Mouse (Mus musculus): ENCODE measurements at regions not wholly inside any gene's neighbourhood (a gene's known extent, or its start where the extent isn't known, plus 50 kb on each side); places are given as distances from the start of the nearest gene placed in this dataset.

DNA sequence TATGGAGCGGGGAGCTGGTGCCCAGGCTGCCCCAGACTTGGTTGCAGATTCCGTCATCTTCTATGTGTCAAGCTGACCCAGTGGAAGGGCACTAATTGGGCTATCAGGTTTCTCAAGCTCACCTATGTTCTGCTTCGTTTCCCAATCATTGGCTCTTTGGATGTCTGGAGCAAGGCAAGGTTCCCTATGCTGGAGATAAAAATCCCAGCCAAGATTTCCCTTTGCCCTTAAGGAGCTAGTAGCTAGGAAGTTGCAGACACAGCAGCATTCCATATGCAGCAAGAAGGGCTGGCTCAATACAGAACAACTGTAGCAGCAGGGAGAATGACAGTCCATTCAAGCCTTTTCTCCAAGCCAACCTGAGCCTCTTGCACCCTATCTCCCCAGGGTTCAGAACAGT is 159.2 kb upstream of the Zfp706 start:
- peak in 1 of 2 experiments; percentile 12 for DNase-seq

DNA sequence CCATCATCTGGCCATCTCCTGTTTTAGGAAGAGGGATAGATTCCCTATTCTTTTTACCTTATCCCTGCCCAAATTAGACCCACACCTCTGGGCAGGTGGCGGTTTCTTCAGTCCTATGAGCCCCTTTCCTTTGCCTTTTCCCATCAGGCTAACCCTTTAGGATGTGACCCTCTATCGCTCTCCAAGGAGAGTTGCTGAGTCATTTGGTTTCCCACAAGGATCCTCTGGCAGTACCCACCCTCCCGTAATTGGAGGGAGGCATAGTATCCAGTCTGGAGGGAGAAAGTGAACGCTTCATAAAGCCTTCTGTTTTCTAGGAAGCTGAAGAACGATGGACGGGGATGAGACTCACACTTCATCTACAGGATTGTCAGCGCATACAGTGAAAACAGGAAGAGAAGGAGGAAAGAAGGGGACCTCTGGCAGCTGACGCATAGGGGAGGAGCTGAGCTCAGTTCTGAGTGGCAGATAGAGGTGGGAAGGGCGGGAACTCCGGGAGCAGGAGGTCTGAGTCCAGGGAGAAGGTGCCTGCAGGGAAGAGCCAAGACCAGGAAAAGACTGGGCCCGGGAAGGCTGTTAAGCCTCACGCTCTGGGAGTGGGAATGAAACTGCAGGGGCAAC is 158.4 kb upstream of the Zfp706 start:
- DNase-seq: peak; percentile 60 to 74

DNA sequence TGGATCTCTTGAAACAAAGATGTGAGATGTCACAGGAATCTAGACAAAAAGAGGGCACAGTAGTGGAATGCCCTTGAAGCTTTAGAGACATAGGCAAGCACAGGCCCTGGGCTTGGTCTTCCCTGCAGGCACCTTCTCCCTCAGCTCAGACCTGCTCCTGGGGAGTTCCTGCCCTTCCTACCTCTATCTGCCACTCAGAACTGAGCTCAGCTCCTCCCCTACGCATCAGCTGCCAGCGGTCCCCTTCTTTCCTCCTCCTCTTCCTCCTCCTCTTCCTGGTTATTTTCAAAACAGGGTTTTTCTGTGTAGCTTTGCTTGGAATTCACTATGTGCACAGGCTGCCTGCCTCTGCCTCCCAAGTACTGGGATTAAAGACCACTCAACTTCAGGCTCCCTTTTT is 157.6 kb upstream of the Zfp706 start:
- DNase-seq: peak in 1 of 2 experiments; percentile 37

DNA sequence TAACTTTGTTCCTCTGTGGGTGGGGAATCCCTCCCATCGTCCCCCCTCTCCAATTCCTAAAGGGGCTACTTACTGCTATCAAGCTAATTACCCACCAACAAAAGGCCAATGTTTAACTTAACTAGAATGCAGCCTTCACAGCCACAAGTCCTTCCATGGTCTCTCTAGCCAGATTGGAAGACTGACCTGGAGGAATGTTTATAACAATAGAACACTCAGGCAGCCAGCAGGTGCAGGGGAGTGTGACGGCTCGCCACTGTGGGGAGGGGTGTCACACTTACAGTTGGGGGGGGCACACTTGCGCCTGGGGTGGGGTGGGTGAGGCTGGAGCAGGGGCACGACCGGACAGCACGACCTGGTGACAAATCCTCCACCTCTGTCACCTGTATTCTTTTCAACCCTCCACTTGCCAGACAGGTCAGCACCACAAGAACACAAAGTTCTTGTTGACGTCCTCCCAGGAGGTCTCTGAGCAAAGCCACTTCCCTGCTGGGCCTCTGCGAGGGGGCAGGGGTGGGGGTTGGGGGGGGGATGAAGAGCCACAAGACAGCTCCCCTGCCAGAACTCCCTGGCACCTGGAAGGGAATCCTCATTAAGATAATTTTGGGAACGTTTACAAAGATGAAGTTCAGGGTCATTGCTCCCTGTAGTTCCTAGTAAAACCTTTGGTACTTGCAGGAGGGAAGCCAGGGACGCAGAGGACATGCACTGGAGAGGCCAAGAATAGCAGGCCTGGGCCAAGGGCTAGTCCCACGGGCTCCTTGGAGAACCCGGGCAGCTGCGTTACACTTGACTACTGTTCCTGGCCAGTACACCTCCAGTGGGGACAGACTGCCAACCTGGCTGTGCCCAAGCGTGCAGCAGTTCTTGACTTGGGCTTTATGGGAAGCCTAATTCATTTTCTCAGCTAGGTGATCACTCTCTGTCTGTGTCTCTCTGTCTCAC is 156.9 kb upstream of the Zfp706 start:
- DNase-seq: peak; percentile 48 to 69

DNA sequence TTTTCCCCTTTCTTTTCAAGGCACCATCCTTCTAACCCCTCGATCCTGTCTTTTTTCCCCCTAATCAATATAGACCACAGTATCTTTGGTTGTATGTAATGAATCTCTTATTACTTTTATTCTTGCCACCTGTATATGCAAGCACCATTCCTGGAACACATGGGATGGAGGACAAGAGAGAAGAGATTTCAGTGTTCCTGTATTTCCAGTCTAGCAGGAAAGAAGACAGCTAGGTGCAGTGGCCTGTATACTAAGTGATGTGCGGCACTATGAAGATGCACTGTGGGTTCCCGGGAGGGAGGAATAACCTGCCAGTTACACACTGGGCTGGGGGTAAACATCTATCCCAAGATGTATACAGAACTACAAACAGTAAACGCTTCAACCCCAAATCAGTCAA is 152.4 kb upstream of the Zfp706 start:
- DNase-seq: no peak

DNA sequence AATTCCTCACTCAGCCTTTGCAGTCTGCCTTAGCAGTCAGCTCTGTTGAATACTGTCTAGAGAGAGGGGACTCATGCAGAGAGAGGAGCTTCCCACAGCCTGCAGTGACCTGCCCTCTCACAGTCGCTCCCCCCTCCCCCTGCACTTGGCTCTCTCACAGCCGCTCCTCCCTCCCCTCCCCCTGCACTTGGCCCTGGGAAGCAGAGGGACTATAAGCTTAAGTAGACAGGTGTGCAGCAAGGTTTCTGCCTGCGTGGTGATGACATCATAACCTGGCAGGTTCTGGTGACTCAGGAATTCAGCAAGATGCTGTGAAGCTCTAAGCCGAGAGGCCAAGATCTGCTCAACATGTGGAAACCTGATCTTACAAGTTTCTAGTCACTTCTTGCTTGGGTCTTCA is 151.8 kb upstream of the Zfp706 start:
- peak; percentile 79 to 88 for DNase-seq

DNA sequence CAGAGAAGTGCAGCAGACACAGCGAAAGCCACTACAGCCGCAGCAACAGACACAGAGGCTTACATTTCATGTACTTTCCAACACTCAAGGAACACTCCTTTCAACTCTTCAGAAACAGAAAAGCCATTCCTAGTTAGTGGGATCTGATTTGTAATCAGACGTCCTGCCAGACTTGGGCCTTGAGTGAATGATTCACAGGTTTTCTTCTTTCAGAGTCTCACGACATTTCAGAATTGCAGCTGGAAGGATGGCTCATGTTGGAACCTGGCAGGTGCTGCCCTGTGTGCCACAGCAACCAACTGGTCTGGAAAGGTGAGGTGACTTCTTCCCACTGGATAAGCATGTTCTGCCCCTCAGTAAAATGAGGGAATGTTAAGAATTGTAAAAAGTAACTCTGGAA is 149.8 kb upstream of the Zfp706 start:
- DNase-seq: peak in 1 of 2 experiments; percentile 43

DNA sequence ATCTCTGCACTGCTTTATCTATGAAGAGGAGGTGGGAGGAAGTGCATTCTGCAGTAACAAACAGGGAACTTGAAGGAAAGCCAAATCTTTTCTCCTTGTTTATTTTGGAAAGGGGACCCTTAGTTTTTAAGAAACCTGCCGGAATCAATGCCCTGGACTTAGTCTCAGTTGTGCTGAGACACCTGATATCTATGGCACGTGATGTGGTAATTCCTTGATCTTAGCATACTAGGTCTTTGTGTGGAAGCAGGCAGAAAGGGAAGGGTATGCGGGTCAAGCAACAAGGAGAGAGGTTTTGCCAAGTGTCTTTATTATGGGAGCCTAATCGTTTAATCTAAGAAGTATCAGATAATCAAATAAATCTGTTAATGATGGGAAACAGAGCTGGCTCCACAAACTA is 147.4 kb upstream of the Zfp706 start:
- DNase-seq: no peak

DNA sequence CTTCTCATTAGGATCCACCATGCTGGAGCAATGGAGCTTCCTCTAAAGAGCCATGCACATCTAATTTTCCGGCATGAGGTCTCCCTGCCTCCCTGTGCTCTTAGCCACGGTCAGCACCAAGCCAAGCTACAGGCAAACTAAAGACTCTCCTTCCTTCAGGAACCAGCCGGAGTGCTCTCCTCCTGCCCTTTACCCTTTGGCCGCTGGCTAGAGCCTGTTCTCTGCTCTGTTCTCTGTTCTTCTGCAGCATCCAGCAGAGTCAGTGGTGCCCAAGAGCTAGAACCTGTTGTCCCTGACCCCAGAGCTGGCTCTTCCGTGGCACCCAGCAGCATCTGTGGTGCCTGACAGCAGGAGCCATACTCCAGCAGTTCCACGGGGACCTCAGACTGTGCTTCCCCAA is 145.6 kb upstream of the Zfp706 start:
- DNase-seq: peak in 1 of 2 experiments; percentile 12

DNA sequence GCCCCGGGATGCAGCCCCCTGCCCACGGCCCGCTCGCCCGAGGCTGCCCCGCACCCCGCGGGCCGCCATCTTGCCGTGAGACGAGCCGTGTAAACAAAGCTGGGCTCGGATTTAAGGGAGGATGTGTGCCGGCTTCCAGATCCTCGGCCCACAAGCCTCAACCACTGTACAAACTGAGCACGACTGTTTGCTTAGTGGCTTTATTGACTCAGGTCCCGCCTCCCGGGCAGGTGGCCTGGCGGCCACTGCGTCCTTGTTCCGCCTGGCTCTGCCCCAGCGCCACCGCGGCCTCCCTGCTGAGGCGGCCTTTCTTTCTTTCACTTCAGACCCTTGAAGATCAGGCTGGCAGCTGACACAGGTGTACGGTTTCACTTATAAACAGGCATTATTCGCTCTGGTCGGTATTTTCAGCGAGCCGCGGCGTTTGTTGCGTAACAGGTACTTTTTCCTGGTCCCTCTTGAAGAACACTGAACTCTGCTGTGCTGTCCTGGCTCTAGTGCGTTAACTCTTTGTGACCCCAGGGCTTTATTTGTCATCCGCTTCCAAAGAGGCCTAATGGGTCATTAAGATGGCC is 128.1 kb upstream of the Zfp706 start:
- DNase-seq: peak; percentile 70 to 83

DNA sequence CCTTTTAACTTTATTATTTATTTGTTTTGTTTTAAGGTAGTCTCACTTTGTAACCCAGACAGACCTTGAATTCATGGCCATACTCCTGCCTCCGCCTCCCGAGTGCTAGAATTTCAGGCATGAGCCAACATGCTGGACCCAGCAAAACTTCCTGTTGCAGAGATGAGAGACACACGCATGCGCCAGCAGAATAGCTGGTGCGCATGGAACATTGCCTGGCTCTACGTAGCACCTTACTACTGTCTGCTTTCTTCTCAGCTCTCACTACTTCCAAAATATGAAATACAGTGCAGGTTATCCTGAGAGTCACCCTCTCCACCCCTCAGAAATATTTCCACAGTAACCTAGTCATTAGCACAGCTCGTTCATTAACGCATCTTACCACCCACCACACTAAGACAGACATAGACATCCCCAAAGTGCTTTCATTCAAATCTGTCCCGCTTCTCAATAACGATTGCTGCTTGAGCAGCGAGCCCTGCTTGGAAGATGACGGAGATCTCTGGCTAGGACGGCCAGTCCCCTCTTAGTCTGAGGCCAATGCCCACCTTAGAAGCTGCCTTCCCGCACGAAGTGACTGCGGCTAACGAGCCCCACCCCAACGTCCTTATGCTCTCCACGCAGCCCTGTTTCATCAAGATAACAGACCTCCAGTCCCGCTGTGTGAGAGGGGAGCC is 127.5 kb upstream of the Zfp706 start:
- peak; percentile 27 to 48 for DNase-seq

DNA sequence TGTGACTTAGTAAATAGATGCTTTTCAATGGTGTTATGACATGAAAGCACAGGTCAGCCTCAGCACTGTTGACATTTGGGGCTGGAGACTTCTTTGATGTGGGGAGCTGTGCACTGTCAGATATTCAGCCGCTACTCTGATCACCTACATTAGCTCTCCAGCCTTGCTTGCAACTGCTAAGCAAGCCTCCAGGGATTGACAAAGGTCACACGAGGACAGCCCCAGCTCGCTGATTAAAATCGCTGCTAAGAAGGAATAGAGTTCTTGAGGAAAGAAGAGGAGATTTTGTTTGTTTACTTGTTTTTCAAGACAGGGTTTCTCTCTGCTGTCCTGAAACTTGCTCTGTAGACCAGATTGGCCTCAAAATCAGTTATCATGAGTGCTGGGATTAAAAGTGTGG is 126.8 kb upstream of the Zfp706 start:
- DNase-seq: peak; percentile 14 to 31

DNA sequence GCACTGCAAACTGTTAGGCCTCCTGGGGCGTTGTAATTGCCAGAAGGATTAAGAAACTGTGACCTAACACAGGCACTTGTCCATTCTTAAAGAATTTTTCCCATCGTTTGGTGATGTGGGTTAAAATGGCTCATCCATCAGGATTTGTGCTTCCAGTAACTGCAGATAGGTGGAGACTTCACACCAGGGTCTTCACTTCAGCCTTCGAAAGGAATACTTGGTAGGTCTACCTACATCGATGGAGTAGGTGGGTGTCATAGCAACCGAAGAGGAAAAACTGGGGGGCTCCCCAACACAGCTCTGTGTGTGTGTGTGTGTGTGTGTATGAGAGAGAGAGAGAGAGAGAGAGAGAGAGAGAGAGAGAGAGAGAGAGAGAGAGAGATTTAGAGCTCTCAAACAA is 126.3 kb upstream of the Zfp706 start:
- DNase-seq: peak in 1 of 2 experiments; percentile 31

DNA sequence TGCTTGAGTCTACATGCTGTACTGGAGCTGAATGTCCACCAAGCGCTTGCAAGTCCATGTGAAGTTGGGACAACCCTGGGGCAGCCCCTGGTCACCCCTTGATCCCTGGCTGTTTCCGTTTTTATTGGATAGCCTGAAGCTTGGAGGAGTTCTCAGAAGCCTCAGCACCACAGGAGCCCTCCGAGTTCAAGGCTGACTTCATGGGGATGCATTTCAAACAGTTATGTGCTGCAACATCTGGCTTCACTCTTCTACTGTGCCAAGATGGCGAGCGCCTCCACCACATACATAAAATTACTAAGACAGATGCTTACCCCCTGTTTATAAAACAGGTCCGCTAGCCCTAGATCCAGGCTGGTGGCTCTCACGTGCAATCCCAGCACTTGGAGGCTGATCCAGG is 120.1 kb upstream of the Zfp706 start:
- DNase-seq: no peak

DNA sequence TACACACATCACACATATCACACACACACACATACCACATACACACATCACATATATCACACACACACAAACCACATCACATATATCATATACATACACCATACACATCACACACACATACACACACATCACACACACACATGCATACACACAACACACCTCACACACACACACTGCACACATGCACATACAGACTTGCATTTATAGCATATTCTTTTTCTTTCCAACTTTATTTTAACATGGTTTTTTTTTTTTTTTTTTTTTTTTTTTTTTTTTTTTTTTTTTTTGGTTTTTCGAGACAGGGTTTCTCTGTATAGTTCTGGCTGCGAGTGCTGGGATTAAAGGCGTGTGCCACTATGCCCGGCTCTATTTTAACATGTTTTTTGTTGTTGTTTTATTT is 119.6 kb upstream of the Zfp706 start:
- no peak for DNase-seq

DNA sequence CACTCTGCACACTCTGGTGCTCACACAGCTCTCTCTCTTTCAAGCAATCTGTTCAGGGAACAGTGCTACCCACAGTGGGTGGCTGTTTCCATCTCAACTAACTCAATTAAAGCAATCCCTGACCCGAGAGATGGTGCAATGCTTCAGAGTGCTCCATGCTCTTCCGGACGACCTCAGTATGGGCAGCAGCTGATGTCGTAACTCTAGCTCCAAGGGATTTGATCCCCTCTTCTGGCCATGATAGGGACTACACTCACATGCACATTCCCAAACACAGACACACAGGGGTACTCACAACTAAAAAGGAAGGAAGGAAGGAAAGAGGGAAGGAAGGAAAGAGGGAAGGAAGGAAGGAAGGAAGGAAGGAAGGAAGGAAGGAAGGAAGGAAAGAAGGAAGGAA is 118.2 kb upstream of the Zfp706 start:
- no peak for DNase-seq

DNA sequence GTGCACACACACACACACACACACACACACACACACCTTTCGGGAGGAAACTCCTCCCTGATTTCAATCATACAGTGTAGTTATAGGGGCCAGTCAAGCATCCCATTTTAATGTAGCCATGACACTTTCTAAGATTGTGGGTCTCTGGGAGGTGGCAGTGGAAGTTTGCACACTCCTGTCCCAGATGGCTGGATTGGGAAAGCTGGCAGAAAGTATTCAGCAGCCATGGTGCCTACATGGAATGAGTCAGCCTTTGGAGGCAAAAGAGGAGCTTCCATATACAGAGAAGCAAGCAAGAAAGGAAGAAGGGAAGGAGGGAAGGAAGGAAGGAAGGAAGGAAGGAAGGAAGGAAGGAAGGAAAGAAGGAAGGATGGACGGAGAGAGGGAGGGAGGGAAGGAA is 117.4 kb upstream of the Zfp706 start:
- DNase-seq: no peak

DNA sequence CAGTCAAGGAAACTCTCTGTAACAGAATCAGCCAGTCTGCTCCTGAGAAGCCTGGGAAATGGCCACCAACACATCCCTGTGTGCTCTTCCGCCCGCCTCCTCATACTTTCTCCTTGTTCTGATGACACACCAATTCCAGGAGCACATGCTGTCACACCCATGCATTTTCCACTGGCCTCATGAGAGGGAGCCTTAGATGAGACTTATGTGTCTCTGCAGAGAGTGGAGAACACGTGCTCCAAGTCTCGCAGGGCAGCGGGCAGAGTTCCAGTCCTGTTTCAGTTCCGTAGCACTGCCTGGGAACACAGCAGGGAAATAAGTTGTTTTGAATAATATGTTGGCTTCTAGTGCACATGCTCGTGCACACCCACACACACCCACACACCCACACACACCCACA is 116.7 kb upstream of the Zfp706 start:
- peak; percentile 28 to 41 for DNase-seq

DNA sequence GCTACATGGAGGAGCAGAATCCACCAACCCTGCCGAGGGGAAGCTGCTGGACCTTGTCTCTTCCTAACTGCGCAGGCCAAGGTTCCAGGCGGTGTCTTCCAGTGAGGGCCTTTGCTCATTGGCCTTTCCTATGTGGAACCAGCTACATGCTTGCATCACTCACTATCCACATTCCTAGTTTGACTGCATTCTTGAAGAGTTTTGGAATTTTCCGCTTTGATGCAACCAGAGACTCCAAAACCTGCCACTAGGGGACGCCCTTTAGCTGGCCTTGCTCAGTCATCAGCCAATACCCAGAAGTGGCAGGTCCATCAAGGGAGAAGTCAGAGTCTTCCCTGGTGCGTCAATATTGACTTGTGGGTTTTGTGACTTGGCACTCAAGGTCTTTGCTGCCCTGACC is 112.8 kb upstream of the Zfp706 start:
- DNase-seq: peak; percentile 92 to 93

DNA sequence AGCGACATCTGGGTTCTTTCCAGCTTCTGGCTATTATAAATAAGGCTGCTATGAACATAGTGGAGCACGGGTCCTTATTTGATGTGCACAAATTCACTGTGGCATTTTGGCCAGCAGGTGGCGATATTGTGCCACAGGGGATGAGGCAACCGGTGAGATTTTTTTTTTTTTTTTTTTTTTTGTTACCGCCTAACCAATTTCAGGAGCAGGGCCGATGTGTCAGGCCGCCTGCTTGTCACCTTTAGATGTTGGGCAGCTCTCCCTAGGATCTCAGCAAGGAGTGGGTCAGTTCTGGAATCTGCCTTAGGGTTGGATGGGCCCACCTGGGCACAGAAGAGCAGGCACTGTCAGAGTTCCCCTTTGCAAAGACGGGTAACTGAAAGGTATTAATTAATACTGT is 106.5 kb upstream of the Zfp706 start:
- peak; percentile 87 to 88 for DNase-seq

DNA sequence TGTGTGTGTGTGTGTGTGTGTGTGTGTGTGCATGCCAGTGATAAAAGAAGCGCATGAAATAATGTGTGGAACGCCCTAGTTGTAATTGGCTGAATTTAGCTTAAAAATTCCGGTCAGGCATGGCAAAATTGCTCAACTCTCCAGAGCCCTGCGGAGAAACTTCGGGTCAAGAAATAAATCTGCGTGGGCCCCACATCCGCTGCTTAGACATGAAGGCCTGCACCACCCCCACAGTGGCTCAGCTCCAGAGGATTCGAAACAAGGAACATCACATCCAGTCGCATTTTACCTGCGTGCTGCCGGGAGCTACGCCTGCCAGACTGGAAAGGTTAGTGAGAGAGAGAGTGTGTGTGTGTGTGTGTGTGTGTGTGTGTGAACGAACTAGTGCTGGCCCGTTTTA is 102.9 kb upstream of the Zfp706 start:
- DNase-seq: no peak

DNA sequence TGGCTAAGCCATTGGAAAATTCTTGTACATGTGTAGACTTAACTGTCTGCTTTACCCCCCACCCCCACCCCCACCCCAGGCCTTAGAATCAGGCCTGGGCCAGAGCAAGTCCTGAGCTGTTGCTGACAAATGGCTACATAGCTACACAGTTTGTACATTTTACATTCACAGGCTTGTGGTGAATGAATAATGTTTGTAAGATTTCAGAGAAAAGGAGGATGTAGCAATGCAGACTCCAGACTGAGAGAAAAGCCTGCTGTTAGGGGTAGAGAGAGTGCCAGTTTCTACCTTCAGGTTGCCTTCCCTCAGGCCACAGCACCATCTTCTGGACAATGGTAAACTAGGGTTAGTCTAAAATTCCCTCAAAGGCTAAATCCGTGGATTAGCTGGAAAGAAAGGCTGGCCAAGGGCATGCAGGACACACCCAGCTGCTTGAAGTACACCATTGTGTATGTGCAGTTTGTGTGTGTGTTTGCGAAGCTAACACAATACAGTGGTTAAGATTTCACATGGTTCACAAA is 94.5 kb upstream of the Zfp706 start:
- no peak for DNase-seq

DNA sequence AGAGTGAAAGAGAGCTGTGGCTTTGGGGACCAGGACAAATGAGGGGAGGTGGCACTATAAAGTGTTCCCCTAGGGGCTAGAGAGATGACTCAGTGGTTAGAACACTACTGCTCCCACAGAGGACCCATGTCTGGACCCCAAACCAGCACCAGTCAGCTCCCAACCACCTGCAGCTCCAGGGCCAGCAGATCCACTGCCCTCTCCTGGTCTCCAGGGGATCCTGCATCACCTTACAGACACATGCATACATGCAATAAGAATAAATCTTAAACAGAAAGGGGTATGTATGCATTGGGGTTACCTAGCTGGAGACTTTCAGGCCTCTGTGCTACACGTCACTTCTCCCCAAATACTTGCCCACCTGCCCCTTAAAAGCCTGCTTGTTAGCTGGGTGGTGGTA is 93.8 kb upstream of the Zfp706 start:
- no peak for DNase-seq

All from kidney, postnatal 4 days (tissue).